Mouse (Mus musculus): Measurements from ENCODE around the gene Hs2st1.

GRCm38 (mm10) chr3:144561511-144562250, 8.3 kb downstream of the Hs2st1 start:
- TF ChIP-seq CTCF (IDR thresholded peaks at IDR 0.05; ENCODE audit: control insufficient read depth, insufficient read depth, insufficient replicate concordance, low read depth, low read length), result no peak
- TF ChIP-seq POLR2A (IDR thresholded peaks at IDR 0.05; ENCODE audit: control insufficient read depth, low read depth, low read length), result no peak
